8 mouse cellular contexts compared by ENCODE assay signal in genomic region chr10:84562567-84563554, GRCm38 (mm10). TPM values are rescaled to one million over a fixed set of nuclear protein-coding genes. Genes with fewer than 3 reads are reported as not detected.
DNase-seq lines count a peak whose midpoint lies in the region; ATAC-seq and TF ChIP-seq lines count a peak whose summit lies in the region.

No protein-coding gene starts in this region.

- peak in 1 of 3 experiments; percentile 37; a peak in 2 of 6 replicates for TF ChIP-seq CTCF in MEL (IDR thresholded peaks at IDR 0.05 in 2 of 3, conservative IDR thresholded peaks at IDR 0.05 in 1 of 3; ENCODE audit: control insufficient read depth in 1 of 3, insufficient read depth in 1 of 3, low read depth in 2 of 3, low read length in 3 of 3, poor library complexity in 1 of 3, severe bottlenecking in 1 of 3)

- no peaks in the 10 kb centered on the region for H3K9me3 ChIP-seq in hindbrain, embryonic 11.5 days (ENCODE audit: control insufficient read depth, low read length)
- H3K9me3 ChIP-seq in hindbrain, embryonic 13.5 days, result peaks cover 8% of the 10 kb centered on the region
- H3K9me3 ChIP-seq in MEL (replicated peaks; ENCODE audit: insufficient read depth, low read length), result no peaks in the 10 kb centered on the region
- H3K9me3 ChIP-seq in limb, embryonic 11.5 days (ENCODE audit: control insufficient read depth, low read length), result no peaks in the 10 kb centered on the region

- no peaks in the 10 kb centered on the region for H3K79me2 ChIP-seq in MEL (ENCODE audit: control insufficient read depth, insufficient read depth, low read length, poor library complexity)

- no peaks in the 10 kb centered on the region for H3K27me3 ChIP-seq in hindbrain, embryonic 11.5 days (ENCODE audit: control insufficient read depth, insufficient read depth, low read length)
- no peaks in the 10 kb centered on the region for H3K27me3 ChIP-seq in hindbrain, embryonic 13.5 days
- H3K27me3 ChIP-seq in MEL (ENCODE audit: control insufficient read depth in 1 of 2, insufficient read depth in 2 of 2, low read length in 2 of 2), result no peaks in the 10 kb centered on the region
- no peaks in the 10 kb centered on the region for H3K27me3 ChIP-seq in limb, embryonic 11.5 days (ENCODE audit: control insufficient read depth, insufficient read depth, low read length)

- no peaks in the 10 kb centered on the region for H3K36me3 ChIP-seq in hindbrain, embryonic 11.5 days (ENCODE audit: control insufficient read depth, insufficient read depth, low read length)
- no peaks in the 10 kb centered on the region for H3K36me3 ChIP-seq in hindbrain, embryonic 13.5 days
- H3K36me3 ChIP-seq in MEL (ENCODE audit: control insufficient read depth in 1 of 2, insufficient read depth in 2 of 2, low read length in 2 of 2), result peaks cover 0 to 2% of the 10 kb centered on the region in 2 experiments; a peak in 1 of 4 replicates
- no peaks in the 10 kb centered on the region for H3K36me3 ChIP-seq in limb, embryonic 11.5 days (ENCODE audit: control insufficient read depth, insufficient read depth, low read length)

- no peak overlapping the region for H3K4me2 ChIP-seq in hindbrain, embryonic 11.5 days (replicated peaks; ENCODE audit: low read depth, low read length)
- H3K4me2 ChIP-seq in hindbrain, embryonic 13.5 days, result no peak overlapping the region
- H3K4me2 ChIP-seq in limb, embryonic 11.5 days (ENCODE audit: low read depth, severe bottlenecking), result no peak overlapping the region

- TF ChIP-seq RAD21 in MEL (IDR thresholded peaks at IDR 0.05; ENCODE audit: low read depth, low read length), result no peak; the same call in 1 of the 2 replicates

- H3K4me3 ChIP-seq in hindbrain, embryonic 11.5 days (ENCODE audit: low read depth, low read length), result no peak overlapping the region
- no peak overlapping the region for H3K4me3 ChIP-seq in hindbrain, embryonic 13.5 days
- H3K4me3 ChIP-seq in MEL (ENCODE audit: control insufficient read depth in 1 of 2, insufficient read depth in 1 of 2, low read depth in 2 of 2, low read length in 2 of 2), result no peak overlapping the region
- no peak overlapping the region for H3K4me3 ChIP-seq in limb, embryonic 11.5 days (ENCODE audit: low read depth, low read length)

- no peak for TF ChIP-seq POLR2A in MEL (IDR thresholded peaks at IDR 0.05; ENCODE audit: control insufficient read depth in 1 of 2, insufficient read depth in 1 of 2, low read depth in 1 of 2, low read length in 2 of 2, poor library complexity in 1 of 2)

- no peaks in the 10 kb centered on the region for H3K4me1 ChIP-seq in hindbrain, embryonic 11.5 days (replicated peaks; ENCODE audit: control insufficient read depth, insufficient read depth, low read length)
- no peaks in the 10 kb centered on the region for H3K4me1 ChIP-seq in hindbrain, embryonic 13.5 days (replicated peaks)
- H3K4me1 ChIP-seq in MEL (ENCODE audit: control insufficient read depth in 1 of 2, insufficient read depth in 2 of 2, low read length in 2 of 2), result peaks cover 5 to 15% of the 10 kb centered on the region in 2 experiments; a peak in 3 of 4 replicates
- H3K4me1 ChIP-seq in limb, embryonic 11.5 days (ENCODE audit: control insufficient read depth, insufficient read depth, low read length), result peaks cover 9% of the 10 kb centered on the region; the same call in 1 of the 2 replicates

- H3K9ac ChIP-seq in hindbrain, embryonic 11.5 days (ENCODE audit: low read depth, low read length), result no peak overlapping the region
- no peak overlapping the region for H3K9ac ChIP-seq in hindbrain, embryonic 13.5 days
- H3K9ac ChIP-seq in MEL (ENCODE audit: control insufficient read depth, low read depth, low read length, poor library complexity, severe bottlenecking), result no peak overlapping the region
- no peak overlapping the region for H3K9ac ChIP-seq in limb, embryonic 11.5 days (ENCODE audit: low read length)

- WGBS in hindbrain, embryonic 11.5 days, result 62% methylated on average over 13 of the region's 13 CpGs
- WGBS in hindbrain, embryonic 13.5 days, result 71% methylated on average over 13 of the region's 13 CpGs
- WGBS in limb, embryonic 11.5 days, result 46% methylated on average over 13 of the region's 13 CpGs

- ATAC-seq in hindbrain, embryonic 11.5 days (ENCODE audit: low FRiP score), result no peak
- ATAC-seq in hindbrain, embryonic 13.5 days (ENCODE audit: low FRiP score), result no peak; the same call in 1 of the 2 replicates
- ATAC-seq in erythroblast, adult 5-6 weeks (replicated peaks; ENCODE audit: low FRiP score, poor library complexity, severe bottlenecking), result peak; percentile 82
- peak; percentile 68; the same call in 1 of the 2 replicates for ATAC-seq in limb, embryonic 11.5 days (ENCODE audit: insufficient number of reproducible peaks, low FRiP score, low TSS enrichment, low read depth)

- TF ChIP-seq EP300 in MEL (IDR thresholded peaks at IDR 0.05; ENCODE audit: low read depth in 1 of 2, low read length in 2 of 2), result no peak

- H3K27ac ChIP-seq in hindbrain, embryonic 11.5 days (ENCODE audit: low read depth, low read length), result no peak overlapping the region
- no peak overlapping the region for H3K27ac ChIP-seq in hindbrain, embryonic 13.5 days
- no peak overlapping the region for H3K27ac ChIP-seq in MEL (ENCODE audit: control insufficient read depth, low read depth, low read length)
- no peak overlapping the region for H3K27ac ChIP-seq in limb, embryonic 11.5 days (replicated peaks; ENCODE audit: low read depth, low read length)

- peak; percentile 12 for DNase-seq in hindbrain, embryonic 11.5 days (ENCODE audit: low spot score)
- DNase-seq in MEL (ENCODE audit: low read depth, low spot score), result peak; percentile 68
- peak; percentile 47 for DNase-seq in limb, embryonic 11.5 days (ENCODE audit: low spot score)
- peak; percentile 66 to 69 for DNase-seq in natural killer cell, adult 2 months (ENCODE audit: low spot score in 2 of 2)
- DNase-seq in frontal cortex, postnatal 25 days (ENCODE audit: low spot score in 2 of 2), result no peak
- DNase-seq in frontal cortex, adult 2 months (ENCODE audit: extremely low spot score in 1 of 2, low spot score in 1 of 2), result no peak

TF ChIP-seq in MEL, 35 proteins besides CTCF, POLR2A, EP300 and RAD21 (continues in another document):
- TF ChIP-seq NRF1 (IDR thresholded peaks at IDR 0.05; ENCODE audit: insufficient read depth, low read depth, low read length, poor library complexity, severe bottlenecking), result no peak
- no peak for TF ChIP-seq ZMIZ1 (IDR thresholded peaks at IDR 0.05; ENCODE audit: low read depth, low read length)
- TF ChIP-seq JUND (IDR thresholded peaks at IDR 0.05; ENCODE audit: low read depth, low read length), result no peak
- TF ChIP-seq ZC3H11A (IDR thresholded peaks at IDR 0.05; ENCODE audit: low read depth, low read length), result peak; percentile 2; the same call in 1 of the 2 replicates
- no peak for TF ChIP-seq BHLHE40 (IDR thresholded peaks at IDR 0.05; ENCODE audit: borderline replicate concordance, low read depth, low read length)
- no peak for TF ChIP-seq GABPA (IDR thresholded peaks at IDR 0.05; ENCODE audit: low read depth, low read length)
- TF ChIP-seq TAL1 (IDR thresholded peaks at IDR 0.05; ENCODE audit: low read length), result no peak
- 0 out of 2 replicates have a peak, but pooled peaks have one; percentile 38 for TF ChIP-seq SMC3 (IDR thresholded peaks at IDR 0.05; ENCODE audit: low read depth, low read length)
- no peak for TF ChIP-seq POLR2AphosphoS5 (IDR thresholded peaks at IDR 0.05; ENCODE audit: borderline replicate concordance, low read depth, low read length)
- TF ChIP-seq GATA1 (IDR thresholded peaks at IDR 0.05; ENCODE audit: low read depth, low read length), result no peak
- 0 out of 2 replicates have a peak, but pooled peaks have one; percentile 18 for TF ChIP-seq NELFE (IDR thresholded peaks at IDR 0.05; ENCODE audit: low read depth, low read length)
- TF ChIP-seq CHD2 (IDR thresholded peaks at IDR 0.05; ENCODE audit: low read length), result no peak
- TF ChIP-seq KAT2A (conservative IDR thresholded peaks at IDR 0.05; ENCODE audit: low read depth, low read length), result no peak

RNA-seq across cellular contexts. Expression of gene Tcp11l2, which starts 13.6 kb away (rescaled TPM):
- 11.5 and 13.0 TPM in 2 replicates for polyA plus RNA-seq in hindbrain, embryonic 11.5 days (2014; fragmentation: Nextera tagmentation; extraction: Ambion mirVana)
- 24.0 and 25.5 TPM in 2 replicates for polyA plus RNA-seq in hindbrain, embryonic 13.5 days (2015; fragmentation: Nextera tagmentation; extraction: Ambion mirVana)
- 0.81 and 1.7 TPM in 2 replicates for total RNA-seq in MEL (2012; rRNA removed)
- 1 to 10 TPM in 1 of 2 experiments, not detected in 1; 4.3 TPM for polyA plus RNA-seq in MEL (2012; ENCODE audit: insufficient read depth in 1 of 2, insufficient read length in 2 of 2, low read depth in 1 of 2, low replicate concordance in 2 of 2, missing spikeins in 1 of 2)
- 604 and 645 TPM in 2 replicates for total RNA-seq in erythroblast, adult 5-6 weeks (2015; ENCODE audit: low replicate concordance)
- 495 and 623 TPM in 2 replicates for total RNA-seq in erythroblast, adult 5-6 weeks (2017; ENCODE audit: low replicate concordance)
- polyA plus RNA-seq in limb, embryonic 11.5 days (2014; fragmentation: Nextera tagmentation; extraction: Ambion mirVana), result 7.2 and 8.0 TPM in 2 replicates
- polyA plus RNA-seq in frontal cortex, adult 2 months (2012; rRNA removed), result 39.3 and 40.2 TPM in 2 replicates

RNA-seq across cellular contexts. Expression of gene Ckap4, which starts 29.0 kb away (rescaled TPM):
- 90.8 and 91.1 TPM in 2 replicates for polyA plus RNA-seq in hindbrain, embryonic 11.5 days (2014; fragmentation: Nextera tagmentation; extraction: Ambion mirVana)
- 56.4 and 59.9 TPM in 2 replicates for polyA plus RNA-seq in hindbrain, embryonic 13.5 days (2015; fragmentation: Nextera tagmentation; extraction: Ambion mirVana)
- 1.0 TPM in 2 replicates for total RNA-seq in MEL (2012; rRNA removed)
- 1 to 10 TPM in 1 of 2 experiments, not detected in 1; 5.2 TPM for polyA plus RNA-seq in MEL (2012; ENCODE audit: insufficient read depth in 1 of 2, insufficient read length in 2 of 2, low read depth in 1 of 2, low replicate concordance in 2 of 2, missing spikeins in 1 of 2)
- 43.8 and 45.6 TPM in 2 replicates for total RNA-seq in erythroblast, adult 5-6 weeks (2015; ENCODE audit: low replicate concordance)
- total RNA-seq in erythroblast, adult 5-6 weeks (2017; ENCODE audit: low replicate concordance), result 29.6 and 38.4 TPM in 2 replicates
- 75.8 and 87.6 TPM in 2 replicates for polyA plus RNA-seq in limb, embryonic 11.5 days (2014; fragmentation: Nextera tagmentation; extraction: Ambion mirVana)
- 14.2 and 15.8 TPM in 2 replicates for polyA plus RNA-seq in frontal cortex, adult 2 months (2012; rRNA removed)

RNA-seq across cellular contexts. Expression of gene Polr3b, which starts 59.2 kb away (rescaled TPM):
- 18.2 and 19.5 TPM in 2 replicates for polyA plus RNA-seq in hindbrain, embryonic 11.5 days (2014; fragmentation: Nextera tagmentation; extraction: Ambion mirVana)
- 15.8 and 18.7 TPM in 2 replicates for polyA plus RNA-seq in hindbrain, embryonic 13.5 days (2015; fragmentation: Nextera tagmentation; extraction: Ambion mirVana)
- total RNA-seq in MEL (2012; rRNA removed), result 19.8 and 20.6 TPM in 2 replicates
- polyA plus RNA-seq in MEL (2012; ENCODE audit: insufficient read depth in 1 of 2, insufficient read length in 2 of 2, low read depth in 1 of 2, low replicate concordance in 2 of 2, missing spikeins in 1 of 2), result 10 to 100 TPM in 1 of 2 experiments, not detected in 1; 24.2 TPM
- 44.1 and 50.5 TPM in 2 replicates for total RNA-seq in erythroblast, adult 5-6 weeks (2015; ENCODE audit: low replicate concordance)
- total RNA-seq in erythroblast, adult 5-6 weeks (2017; ENCODE audit: low replicate concordance), result 81.8 and 274 TPM in 2 replicates
- polyA plus RNA-seq in limb, embryonic 11.5 days (2014; fragmentation: Nextera tagmentation; extraction: Ambion mirVana), result 19.8 TPM in 2 replicates
- 8.1 and 8.3 TPM in 2 replicates for polyA plus RNA-seq in frontal cortex, adult 2 months (2012; rRNA removed)

Comparison
In these comparisons a context has a peak if more than half of its experiments do, and no peak if none do; other contexts are left out.
1. ATAC-seq: peak in erythroblast, adult 5-6 weeks (single experiment) and limb, embryonic 11.5 days (single experiment); none in hindbrain, embryonic 11.5 days (single experiment) and hindbrain, embryonic 13.5 days (single experiment).
2. DNase-seq: peak in hindbrain, embryonic 11.5 days (single experiment), MEL (single experiment), limb, embryonic 11.5 days (single experiment) and natural killer cell, adult 2 months (2 of 2); none in frontal cortex, postnatal 25 days (0 of 2) and frontal cortex, adult 2 months (0 of 2).